Mouse (Mus musculus) gastrocnemius, adult 8-10 months (tissue): ENCODE results near the gene Nupr1. TPM values are rescaled to one million over a fixed set of nuclear protein-coding genes. Genes with fewer than 3 reads are reported as not detected.
"Not testable (repeated sequence)": the region's sequence is repeated elsewhere in the genome, so short reads cannot be mapped to it uniquely, and the experiment has no call there.

ENCODE experiments used
- DNase-seq, 2 experiments: peaks; one replicate each; pipeline ENCODE4 v3.0.0; 2022; ENCODE audit warnings: low spot score in 2 of 2
- total RNA-seq, 4 experiments: library from RNA; stranded (reverse); gene quantifications; 2 replicates each; pipeline ENCODE4 v1.2.4; 2022

Gene Nupr1
- total RNA-seq, 4 experiments from 2014 or later = 3.5 to 6.7 (median 4.7) TPM

GRCm38 (mm10) chr7:126644345-126644744, 13.7 kb upstream of the Nupr1 start:
- no peak for DNase-seq

- DNase-seq = not testable (repeated sequence)
These were observed 12.6 kb upstream of the Nupr1 start for GRCm38 (mm10) chr7:126643244-126643617.

GRCm38 (mm10) chr7:126642545-126643243, 12.0 kb upstream of the Nupr1 start:
- no peak for DNase-seq

GRCm38 (mm10) chr7:126636733-126637520, 6.3 kb upstream of the Nupr1 start:
- no peak for DNase-seq

GRCm38 (mm10) chr7:126635375-126635774, 4.7 kb upstream of the Nupr1 start:
- no peak for DNase-seq

- no peak for DNase-seq
These were observed 1.8 kb upstream of the Nupr1 start for GRCm38 (mm10) chr7:126632478-126632877.

GRCm38 (mm10) chr7:126629915-126630314, 746 bp downstream of the Nupr1 start:
- DNase-seq = no peak

- no peak for DNase-seq
These were observed 2.5 kb downstream of the Nupr1 start for GRCm38 (mm10) chr7:126628111-126628510.

- DNase-seq = no peak
These were observed 4.7 kb downstream of the Nupr1 start for GRCm38 (mm10) chr7:126625807-126626600.

- peak; percentile 76 to 85 for DNase-seq
These were observed 5.3 kb downstream of the Nupr1 start for GRCm38 (mm10) chr7:126625369-126625768.

- DNase-seq = peak in 1 of 2 experiments; percentile 18
These were observed 5.9 kb downstream of the Nupr1 start for GRCm38 (mm10) chr7:126624774-126625173.

- no peak for DNase-seq
These were observed 7.3 kb downstream of the Nupr1 start for GRCm38 (mm10) chr7:126623381-126623780.

- DNase-seq = no peak
These were observed 9.0 kb downstream of the Nupr1 start for GRCm38 (mm10) chr7:126621452-126622359.

- no peak for DNase-seq
These were observed 10.9 kb downstream of the Nupr1 start for GRCm38 (mm10) chr7:126619559-126620275.

GRCm38 (mm10) chr7:126616707-126617106, 14.0 kb downstream of the Nupr1 start:
- no peak for DNase-seq

GRCm38 (mm10) chr7:126612736-126613135, 17.9 kb downstream of the Nupr1 start:
- DNase-seq = no peak

- no peak for DNase-seq
These were observed 22.9 kb downstream of the Nupr1 start for GRCm38 (mm10) chr7:126607796-126608195.

GRCm38 (mm10) chr7:126607064-126607463, 23.6 kb downstream of the Nupr1 start:
- DNase-seq = peak; percentile 71 to 72

- DNase-seq = no peak
These were observed 24.1 kb downstream of the Nupr1 start for GRCm38 (mm10) chr7:126606611-126607010.

GRCm38 (mm10) chr7:126602650-126603049, 28.0 kb downstream of the Nupr1 start:
- no peak for DNase-seq
